Comparison of ENCODE assay signal across 34 mouse cellular contexts in genomic region chr1:152096045-152096444, GRCm38 (mm10).
"Had no signal": no experiment of that assay in that cellular context is flagged by ENCODE, and none has a peak within 500 bp of the region (broad histone marks: within the 10 kb centered on the region; RNA-seq: fewer than 3 reads in every experiment).

No protein-coding gene starts in this region.

- H3K9ac ChIP-seq: heart, embryonic 12.5 days; heart, embryonic 13.5 days; heart, embryonic 15.5 days; hindbrain, embryonic 12.5 days; hindbrain, embryonic 13.5 days; hindbrain, embryonic 14.5 days; hindbrain, embryonic 15.5 days; intestine, embryonic 15.5 days; kidney, embryonic 15.5 days had no signal

- H3K4me2 ChIP-seq: heart, embryonic 11.5 days; heart, embryonic 12.5 days; heart, embryonic 13.5 days; heart, embryonic 15.5 days; hindbrain, embryonic 12.5 days; hindbrain, embryonic 13.5 days; hindbrain, embryonic 14.5 days; hindbrain, embryonic 15.5 days; intestine, embryonic 15.5 days; kidney, embryonic 15.5 days had no signal

- H3K4me1 ChIP-seq: intestine, embryonic 15.5 days had no signal

- H3K36me3 ChIP-seq: heart, embryonic 12.5 days; heart, embryonic 13.5 days; heart, embryonic 15.5 days; hindbrain, embryonic 10.5 days; hindbrain, embryonic 12.5 days; hindbrain, embryonic 13.5 days; hindbrain, embryonic 15.5 days; intestine, embryonic 15.5 days; kidney, embryonic 15.5 days had no signal

- H3K9me3 ChIP-seq: heart, embryonic 12.5 days; heart, embryonic 13.5 days; heart, embryonic 15.5 days; hindbrain, embryonic 10.5 days; hindbrain, embryonic 12.5 days; hindbrain, embryonic 13.5 days; hindbrain, embryonic 15.5 days; intestine, embryonic 15.5 days; kidney, embryonic 15.5 days had no signal

- ATAC-seq: hindbrain, embryonic 16.5 days; hindbrain, postnatal 0 days; inflammation-experienced regulatory T-cells, adult 6 months; intestine, embryonic 15.5 days; intestine, embryonic 16.5 days; intestine, postnatal 0 days had no signal

- H3K27ac ChIP-seq: heart, embryonic 13.5 days; heart, embryonic 15.5 days; hindbrain, embryonic 10.5 days; hindbrain, embryonic 12.5 days; hindbrain, embryonic 13.5 days; hindbrain, embryonic 14.5 days; hindbrain, embryonic 15.5 days; hindbrain, postnatal 0 days; intestine, embryonic 15.5 days; kidney, embryonic 15.5 days; kidney, postnatal 0 days; layer of hippocampus, adult 2 months; left cerebral cortex, adult 2 months had no signal

- DNase-seq: heart, postnatal 10 days; heart, postnatal 14 days; heart, postnatal 4 days; kidney, adult 11 months; kidney, adult 18-20 months; kidney, adult 2 months; kidney, adult 8-10 months; kidney, adult 9 months; kidney, postnatal 10 days; kidney, postnatal 14 days; kidney, postnatal 25 days; kidney, postnatal 36 days; kidney, postnatal 4 days; layer of hippocampus, adult 9-11 months; layer of hippocampus, postnatal 36 days had no signal

- H3K27me3 ChIP-seq: heart, embryonic 12.5 days; heart, embryonic 15.5 days; hindbrain, embryonic 12.5 days; hindbrain, embryonic 13.5 days; hindbrain, embryonic 15.5 days; intestine, embryonic 15.5 days; kidney, embryonic 15.5 days had no signal

- H3K4me3 ChIP-seq: heart, embryonic 12.5 days; heart, embryonic 13.5 days; heart, embryonic 15.5 days; hindbrain, embryonic 10.5 days; hindbrain, embryonic 12.5 days; hindbrain, embryonic 13.5 days; hindbrain, embryonic 15.5 days; intestine, embryonic 15.5 days; kidney, embryonic 15.5 days; layer of hippocampus, adult 2 months; left cerebral cortex, adult 2 months had no signal
